Mouse (Mus musculus) frontal cortex, postnatal 10 days (tissue): ENCODE measurements around the gene 4930595D18Rik.

Source experiments
- DNase-seq, 2 experiments: peaks; one replicate each; pipeline ENCODE4 v3.0.0; 2022; ENCODE audit warnings: low spot score in 2 of 2, mixed read lengths in 1 of 2

4930595D18Rik gene

GRCm38 (mm10) chr12:111165831-111166591 is 18.3 kb downstream of the 4930595D18Rik start, which contains the start of gene Traf3:
Traf3 (plus strand) TSS chr12:111166370.
- DNase-seq: peak in 1 of 2 experiments; percentile 66

GRCm38 (mm10) chr12:111165146-111165812 is 19.0 kb downstream of the 4930595D18Rik start:
- peak in 1 of 2 experiments; percentile 38 for DNase-seq

GRCm38 (mm10) chr12:111164310-111164751 is 20.0 kb downstream of the 4930595D18Rik start:
- DNase-seq: peak; percentile 87 to 90

GRCm38 (mm10) chr12:111162312-111163061 is 21.8 kb downstream of the 4930595D18Rik start:
- peak; percentile 56 to 58 for DNase-seq

GRCm38 (mm10) chr12:111161943-111162311 is 22.4 kb downstream of the 4930595D18Rik start:
- no peak for DNase-seq

- DNase-seq: no peak
Observed at GRCm38 (mm10) chr12:111160871-111161270, 23.4 kb downstream of the 4930595D18Rik start.

- DNase-seq: no peak
Observed at GRCm38 (mm10) chr12:111159659-111160428, 24.4 kb downstream of the 4930595D18Rik start.

- DNase-seq: no peak
Observed at GRCm38 (mm10) chr12:111155756-111156155, 28.5 kb downstream of the 4930595D18Rik start.

- no peak for DNase-seq
Observed at GRCm38 (mm10) chr12:111154641-111155040, 29.6 kb downstream of the 4930595D18Rik start.

- DNase-seq: no peak
Observed at GRCm38 (mm10) chr12:111153946-111154345, 30.3 kb downstream of the 4930595D18Rik start.

GRCm38 (mm10) chr12:111152981-111153710 is 31.1 kb downstream of the 4930595D18Rik start:
- no peak for DNase-seq

GRCm38 (mm10) chr12:111152579-111152978 is 31.7 kb downstream of the 4930595D18Rik start:
- DNase-seq: no peak

- no peak for DNase-seq
Observed at GRCm38 (mm10) chr12:111151422-111152156, 32.7 kb downstream of the 4930595D18Rik start.

- DNase-seq: no peak
Observed at GRCm38 (mm10) chr12:111150236-111150596, 34.1 kb downstream of the 4930595D18Rik start.

GRCm38 (mm10) chr12:111149495-111150235 is 34.6 kb downstream of the 4930595D18Rik start:
- DNase-seq: no peak

GRCm38 (mm10) chr12:111145269-111145668 is 39.0 kb downstream of the 4930595D18Rik start:
- DNase-seq: peak; percentile 51 to 65

- DNase-seq: no peak
Observed at GRCm38 (mm10) chr12:111144598-111144997, 39.7 kb downstream of the 4930595D18Rik start.

- DNase-seq: no peak
Observed at GRCm38 (mm10) chr12:111143509-111144063, 40.7 kb downstream of the 4930595D18Rik start.

- DNase-seq: no peak
Observed at GRCm38 (mm10) chr12:111143005-111143508, 41.2 kb downstream of the 4930595D18Rik start.
